Mouse (Mus musculus): ENCODE measurements around the gene Nemp1. TPM values are rescaled to one million over a fixed set of nuclear protein-coding genes. Genes with fewer than 3 reads are reported as not detected.
A peak's percentile ranks its signal among the peaks of the same experiment; 100 is the strongest.

Nemp1 gene
- polyA plus RNA-seq, 1 experiment from 2014 or later = 10.2 TPM

GRCm38 (mm10) chr10:127694636-127695035 is 27.9 kb downstream of the Nemp1 start:
- ATAC-seq (ENCODE audit: insufficient number of reproducible peaks, insufficient read depth, low FRiP score, low read depth) = no peak
- 54% methylated on average over 2 of the region's 2 CpGs for WGBS
- peaks cover 15% of the 10 kb centered on the region; the same call in 1 of the 2 replicates for H3K36me3 ChIP-seq (ENCODE audit: control insufficient read depth, insufficient read depth, low read length)

GRCm38 (mm10) chr10:127695775-127696174 is 29.1 kb downstream of the Nemp1 start:
- 94% methylated on average over 7 of the region's 7 CpGs for WGBS
- no peaks in the 10 kb centered on the region for H3K9me3 ChIP-seq (ENCODE audit: control insufficient read depth, low read depth, low read length)
- no peak for ATAC-seq (ENCODE audit: insufficient number of reproducible peaks, insufficient read depth, low FRiP score, low read depth)
- no peak overlapping the region for H3K4me2 ChIP-seq (replicated peaks; ENCODE audit: low read depth, low read length)
- no peak overlapping the region for H3K9ac ChIP-seq (replicated peaks; ENCODE audit: low read depth, low read length)
- H3K27me3 ChIP-seq (ENCODE audit: control insufficient read depth, insufficient read depth, low read length) = no peaks in the 10 kb centered on the region
- no peak overlapping the region for H3K4me3 ChIP-seq (ENCODE audit: low read depth, low read length)
- no peak overlapping the region for H3K27ac ChIP-seq (ENCODE audit: low read length)
- no peaks in the 10 kb centered on the region for H3K4me1 ChIP-seq (ENCODE audit: control insufficient read depth, insufficient read depth, low read length)
- H3K36me3 ChIP-seq (ENCODE audit: control insufficient read depth, insufficient read depth, low read length) = peaks cover 17% of the 10 kb centered on the region; the same call in 1 of the 2 replicates

More at GRCm38 (mm10) chr10:127694636-127695035, 27.9 kb downstream of the Nemp1 start:
- H3K27me3 ChIP-seq (ENCODE audit: control insufficient read depth, insufficient read depth, low read length) = no peaks in the 10 kb centered on the region
- no peak overlapping the region for H3K9ac ChIP-seq (replicated peaks; ENCODE audit: low read depth, low read length)
- no peak overlapping the region for H3K27ac ChIP-seq (ENCODE audit: low read length)
- H3K4me3 ChIP-seq (ENCODE audit: low read depth, low read length) = no peak overlapping the region
- H3K4me1 ChIP-seq (ENCODE audit: control insufficient read depth, insufficient read depth, low read length) = no peaks in the 10 kb centered on the region
- no peak overlapping the region for H3K4me2 ChIP-seq (replicated peaks; ENCODE audit: low read depth, low read length)
- no peaks in the 10 kb centered on the region for H3K9me3 ChIP-seq (ENCODE audit: control insufficient read depth, low read depth, low read length)

GRCm38 (mm10) chr10:127698966-127699365 is 32.3 kb downstream of the Nemp1 start:
- no peak for ATAC-seq (ENCODE audit: insufficient number of reproducible peaks, insufficient read depth, low FRiP score, low read depth)
- 91% methylated on average over 7 of the region's 7 CpGs for WGBS
- Histone ChIP-seq H3K36me3 (ENCODE audit: control insufficient read depth, insufficient read depth, low read length) (peaks cover 10% of the 10 kb centered on the region; the same call in 1 of the 2 replicates), H3K4me2 (replicated peaks; ENCODE audit: low read depth, low read length) (no peak overlapping the region), H3K9ac (replicated peaks; ENCODE audit: low read depth, low read length) (no peak overlapping the region), H3K4me3 (ENCODE audit: low read depth, low read length) (no peak overlapping the region), H3K9me3 (ENCODE audit: control insufficient read depth, low read depth, low read length) (no peaks in the 10 kb centered on the region), H3K27ac (ENCODE audit: low read length) (no peak overlapping the region), H3K27me3 (ENCODE audit: control insufficient read depth, insufficient read depth, low read length) (no peaks in the 10 kb centered on the region), H3K4me1 (ENCODE audit: control insufficient read depth, insufficient read depth, low read length) (no peaks in the 10 kb centered on the region)

- Histone ChIP-seq H3K27me3 (ENCODE audit: control insufficient read depth, insufficient read depth, low read length) (no peaks in the 10 kb centered on the region), H3K4me3 (ENCODE audit: low read depth, low read length) (no peak overlapping the region), H3K9me3 (ENCODE audit: control insufficient read depth, low read depth, low read length) (no peaks in the 10 kb centered on the region), H3K4me2 (replicated peaks; ENCODE audit: low read depth, low read length) (no peak overlapping the region), H3K36me3 (ENCODE audit: control insufficient read depth, insufficient read depth, low read length) (peaks cover 4% of the 10 kb centered on the region; the same call in 1 of the 2 replicates), H3K4me1 (ENCODE audit: control insufficient read depth, insufficient read depth, low read length) (0 out of 2 replicates have a peak, but pooled peaks cover 3% of the 10 kb centered on the region), H3K27ac (ENCODE audit: low read length) (no peak overlapping the region), H3K9ac (replicated peaks; ENCODE audit: low read depth, low read length) (no peak overlapping the region)
- WGBS = 37% methylated on average over 4 of the region's 4 CpGs
- ATAC-seq (ENCODE audit: insufficient number of reproducible peaks, insufficient read depth, low FRiP score, low read depth) = 0 out of 2 replicates have a peak, but pooled peaks have one; percentile 48
Observed at GRCm38 (mm10) chr10:127703299-127703698, 36.6 kb downstream of the Nemp1 start.

GRCm38 (mm10) chr10:127704293-127704692 is 37.6 kb downstream of the Nemp1 start:
- 53% methylated on average over 2 of the region's 2 CpGs for WGBS
- peak; percentile 57; the same call in 1 of the 2 replicates for ATAC-seq (ENCODE audit: insufficient number of reproducible peaks, insufficient read depth, low FRiP score, low read depth)
- no peak overlapping the region; the same call in 1 of the 2 replicates for H3K27ac ChIP-seq (ENCODE audit: low read length)

GRCm38 (mm10) chr10:127704766-127705220 is 38.1 kb downstream of the Nemp1 start, which contains the start of gene Myo1a:
TSS of gene Myo1a (plus strand) at chr10:127705170.
- H3K4me3 ChIP-seq (ENCODE audit: low read depth, low read length) = no peak within 1 kb of the TSS
- H3K36me3 ChIP-seq (ENCODE audit: control insufficient read depth, insufficient read depth, low read length) = peaks cover under 1% of the 10 kb centered on the region; the same call in 1 of the 2 replicates
- no peaks in the 10 kb centered on the region for H3K9me3 ChIP-seq (ENCODE audit: control insufficient read depth, low read depth, low read length)
- no peaks in the 10 kb centered on the region for H3K27me3 ChIP-seq (ENCODE audit: control insufficient read depth, insufficient read depth, low read length)
- H3K4me2 ChIP-seq (replicated peaks; ENCODE audit: low read depth, low read length) = no peak within 1 kb of the TSS
- 59% methylated on average over 2 of the region's 2 CpGs for WGBS
- no peak for ATAC-seq (ENCODE audit: insufficient number of reproducible peaks, insufficient read depth, low FRiP score, low read depth)
- 0 out of 2 replicates have a peak, but pooled peaks cover 3% of the 10 kb centered on the region for H3K4me1 ChIP-seq (ENCODE audit: control insufficient read depth, insufficient read depth, low read length)
- no peak within 1 kb of the TSS for H3K9ac ChIP-seq (replicated peaks; ENCODE audit: low read depth, low read length)
- H3K27ac ChIP-seq (ENCODE audit: low read length) = no peak within 1 kb of the TSS; the same call in 1 of the 2 replicates

More at GRCm38 (mm10) chr10:127704293-127704692, 37.6 kb downstream of the Nemp1 start:
- Histone ChIP-seq H3K4me3 (ENCODE audit: low read depth, low read length) (no peak overlapping the region), H3K4me1 (ENCODE audit: control insufficient read depth, insufficient read depth, low read length) (0 out of 2 replicates have a peak, but pooled peaks cover 3% of the 10 kb centered on the region), H3K9me3 (ENCODE audit: control insufficient read depth, low read depth, low read length) (no peaks in the 10 kb centered on the region), H3K4me2 (replicated peaks; ENCODE audit: low read depth, low read length) (no peak overlapping the region), H3K27me3 (ENCODE audit: control insufficient read depth, insufficient read depth, low read length) (no peaks in the 10 kb centered on the region), H3K36me3 (ENCODE audit: control insufficient read depth, insufficient read depth, low read length) (peaks cover 4% of the 10 kb centered on the region; the same call in 1 of the 2 replicates), H3K9ac (replicated peaks; ENCODE audit: low read depth, low read length) (no peak overlapping the region)

GRCm38 (mm10) chr10:127705783-127706182 is 39.1 kb downstream of the Nemp1 start:
- Histone ChIP-seq H3K27me3 (ENCODE audit: control insufficient read depth, insufficient read depth, low read length) (no peaks in the 10 kb centered on the region), H3K4me3 (ENCODE audit: low read depth, low read length) (no peak overlapping the region), H3K4me2 (replicated peaks; ENCODE audit: low read depth, low read length) (no peak overlapping the region), H3K4me1 (ENCODE audit: control insufficient read depth, insufficient read depth, low read length) (0 out of 2 replicates have a peak, but pooled peaks cover 3% of the 10 kb centered on the region), H3K36me3 (ENCODE audit: control insufficient read depth, insufficient read depth, low read length) (no peaks in the 10 kb centered on the region), H3K27ac (ENCODE audit: low read length) (no peak overlapping the region), H3K9ac (replicated peaks; ENCODE audit: low read depth, low read length) (no peak overlapping the region), H3K9me3 (ENCODE audit: control insufficient read depth, low read depth, low read length) (no peaks in the 10 kb centered on the region)
- 95% methylated on average over 4 of the region's 4 CpGs for WGBS
- no peak for ATAC-seq (ENCODE audit: insufficient number of reproducible peaks, insufficient read depth, low FRiP score, low read depth)

GRCm38 (mm10) chr10:127707721-127708120 is 41.0 kb downstream of the Nemp1 start:
- H3K27me3 ChIP-seq (ENCODE audit: control insufficient read depth, insufficient read depth, low read length) = no peaks in the 10 kb centered on the region
- H3K9me3 ChIP-seq (ENCODE audit: control insufficient read depth, low read depth, low read length) = no peaks in the 10 kb centered on the region
- 0 out of 2 replicates have a peak, but pooled peaks cover 3% of the 10 kb centered on the region for H3K4me1 ChIP-seq (ENCODE audit: control insufficient read depth, insufficient read depth, low read length)
- 82% methylated on average over 7 of the region's 7 CpGs for WGBS
- no peaks in the 10 kb centered on the region for H3K36me3 ChIP-seq (ENCODE audit: control insufficient read depth, insufficient read depth, low read length)
- H3K9ac ChIP-seq (replicated peaks; ENCODE audit: low read depth, low read length) = no peak overlapping the region
- H3K4me2 ChIP-seq (replicated peaks; ENCODE audit: low read depth, low read length) = no peak overlapping the region
- H3K4me3 ChIP-seq (ENCODE audit: low read depth, low read length) = no peak overlapping the region
- H3K27ac ChIP-seq (ENCODE audit: low read length) = no peak overlapping the region
- no peak for ATAC-seq (ENCODE audit: insufficient number of reproducible peaks, insufficient read depth, low FRiP score, low read depth)
